Mouse (Mus musculus) forebrain, embryonic 14.5 days (tissue): ENCODE data around the gene Asic1. TPM values are rescaled to one million over a fixed set of nuclear protein-coding genes. Genes with fewer than 3 reads are reported as not detected.

Experiments used
- ATAC-seq: fragments of 200-750 bp; cut with Nextera tagmentation; 2 replicates; pipeline ENCODE4 v1.8.0; 2017; ENCODE audit warnings: mild to moderate bottlenecking, moderate library complexity
- DNase-seq: peaks from one replicate; pipeline ENCODE4 v3.0.0-alpha.2; 2015; ENCODE audit warnings: low spot score
- H3K27ac ChIP-seq: fragments of 300-500 bp; sonication (generic); 2 replicates; pipeline ENCODE4 v1.5.1; 2014; ENCODE audit warnings: low read depth, mild to moderate bottlenecking, control low read depth, low read length, moderate library complexity
- H3K27me3 ChIP-seq: fragments of 300-500 bp; sonication (generic); replicated peaks from 2 replicates; pipeline ENCODE4 v1.6.1; 2014; ENCODE audit warnings: low read length, control low read depth, mixed read lengths; ENCODE audit not compliant: control insufficient read depth, insufficient read depth
- H3K36me3 ChIP-seq: fragments of 300-500 bp; sonication (generic); 2 replicates; pipeline ENCODE4 v1.6.1; 2014; ENCODE audit warnings: low read length, control low read depth; ENCODE audit not compliant: control insufficient read depth, insufficient read depth
- H3K4me1 ChIP-seq: fragments of 300-500 bp; sonication (generic); 2 replicates; pipeline ENCODE4 v1.6.1; 2014; ENCODE audit warnings: antibody characterized with exemption, low read length, control low read depth; ENCODE audit not compliant: control insufficient read depth, insufficient read depth
- H3K4me2 ChIP-seq: fragments of 300-500 bp; sonication (generic); 2 replicates; pipeline ENCODE4 v1.6.1; 2014; ENCODE audit warnings: mild to moderate bottlenecking, control low read depth, low read length
- H3K4me3 ChIP-seq: fragments of 300-500 bp; sonication (generic); 2 replicates; pipeline ENCODE4 v1.5.1; 2014; ENCODE audit warnings: low read depth, low read length, control low read depth
- H3K9ac ChIP-seq: fragments of 300-500 bp; sonication (generic); 2 replicates; pipeline ENCODE4 v1.6.1; 2014; ENCODE audit warnings: mild to moderate bottlenecking, low read length, control low read depth, moderate library complexity
- H3K9me3 ChIP-seq: fragments of 300-500 bp; sonication (generic); replicated peaks from 2 replicates; pipeline ENCODE4 v1.6.1; 2016; ENCODE audit warnings: low read length, control low read depth, mixed read lengths; ENCODE audit not compliant: control insufficient read depth
- WGBS: fragments of 180-500 bp; shearing (Covaris S2); extraction: QIAGEN DNeasy Blood & Tissue Kit; methylation state at CpG from one replicate; pipeline ENCODE4 v1.1.7; 2014; 5-methylcytosine and 5-hydroxymethylcytosine counted together
- polyA plus RNA-seq: library from polyadenylated mRNA; unstranded; fragments of >200 nt; fragmentation: Nextera tagmentation; extraction: Ambion mirVana; gene quantifications from 2 replicates; pipeline ENCODE4 v1.2.1, GENCODE M21; 2014

Gene Asic1
- polyA plus RNA-seq, 1 experiment from 2014 or later = 15.6 TPM

DNA sequence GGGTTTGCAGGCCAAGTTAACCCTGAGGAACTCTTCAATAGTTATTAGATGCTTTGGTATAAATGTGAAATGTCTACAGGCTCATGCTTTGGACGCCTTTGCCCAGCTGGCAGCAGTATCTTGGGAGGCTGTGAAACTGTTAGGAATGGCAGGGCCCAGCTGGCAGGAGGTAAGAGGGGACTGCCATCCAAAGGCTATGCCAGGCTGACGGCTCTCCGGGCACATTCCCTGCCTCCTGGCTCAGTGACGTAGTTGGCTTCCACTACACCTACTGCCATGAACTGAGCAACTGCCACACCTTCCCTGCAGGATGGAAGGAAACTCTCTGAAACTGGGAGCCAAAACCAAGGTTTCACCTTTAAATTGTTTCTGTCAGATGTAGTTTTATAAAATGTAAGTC, 70.1 kb downstream of the Asic1 start:
- no peak overlapping the region for H3K4me3 ChIP-seq
- DNase-seq (no peak), ATAC-seq (no peak)
- H3K9me3 ChIP-seq = no peaks in the 10 kb centered on the region
- H3K4me2 ChIP-seq = no peak overlapping the region
- no peak overlapping the region for H3K27ac ChIP-seq
- WGBS = 89% methylated on average over 4 of the region's 4 CpGs
- no peaks in the 10 kb centered on the region for H3K27me3 ChIP-seq
- H3K4me1 ChIP-seq = no peaks in the 10 kb centered on the region
- no peak overlapping the region for H3K9ac ChIP-seq
- peaks cover 68% of the 10 kb centered on the region for H3K36me3 ChIP-seq

Other genes with a start within 250 kb of the Asic1 start
- 9.1 and 12.4 TPM in 2 replicates for gene Nckap5l, start 212.6 kb upstream of the Asic1 start, polyA plus RNA-seq
- 22.4 and 25.4 TPM in 2 replicates for gene Bcdin3d, start 195.6 kb upstream of the Asic1 start, polyA plus RNA-seq
- gene Faim2, start 142.2 kb upstream of the Asic1 start, polyA plus RNA-seq = 11.6 and 12.7 TPM in 2 replicates
- not detected in 2 replicates for gene Aqp2, start 91.3 kb upstream of the Asic1 start, polyA plus RNA-seq
- gene Aqp5, start 79.6 kb upstream of the Asic1 start, polyA plus RNA-seq = 0.15 TPM in 1 of 2 replicates, not detected in the other
- gene Aqp6, start 69.0 kb upstream of the Asic1 start, polyA plus RNA-seq = 0.10 TPM in 1 of 2 replicates, not detected in the other
- 74.2 and 78.9 TPM in 2 replicates for gene Racgap1, start 18.7 kb upstream of the Asic1 start, polyA plus RNA-seq
- 90.7 and 98.1 TPM in 2 replicates for gene Smarcd1, start 31.8 kb downstream of the Asic1 start, polyA plus RNA-seq
- gene Gm17349, start 35.1 kb downstream of the Asic1 start, polyA plus RNA-seq = not detected in 2 replicates
- gene Gpd1, start 47.1 kb downstream of the Asic1 start, polyA plus RNA-seq = 0.77 and 1.2 TPM in 2 replicates
- gene Cox14, start 55.2 kb downstream of the Asic1 start, polyA plus RNA-seq = 195 and 238 TPM in 2 replicates
- 71.9 and 72.5 TPM in 2 replicates for gene Cers5, start 102.5 kb downstream of the Asic1 start, polyA plus RNA-seq
- 27.0 and 32.1 TPM in 2 replicates for gene Lima1, start 205.1 kb downstream of the Asic1 start, polyA plus RNA-seq